Mouse (Mus musculus) heart, embryonic 10.5 days (tissue): Measurements from ENCODE around the gene Tprn. TPM values are rescaled to one million over a fixed set of nuclear protein-coding genes. Genes with fewer than 3 reads are reported as not detected.
"Not testable (repeated sequence)": the region's sequence is repeated elsewhere in the genome, so short reads cannot be mapped to it uniquely, and the experiment has no call there.

Experiments used
- DNase-seq: peaks from one replicate; pipeline ENCODE4 v3.0.0-alpha.2; 2017; ENCODE audit warnings: low spot score
- H3K27ac ChIP-seq: fragments of 300-500 bp; sonication (generic); 2 replicates; pipeline ENCODE4 v1.5.1; 2016; ENCODE audit warnings: mild to moderate bottlenecking
- H3K27me3 ChIP-seq: fragments of 300-500 bp; sonication (generic); 2 replicates; pipeline ENCODE4 v1.6.1; 2016; ENCODE audit warnings: mild to moderate bottlenecking; ENCODE audit not compliant: poor library complexity, insufficient read depth, severe bottlenecking
- H3K36me3 ChIP-seq: fragments of 300-500 bp; sonication (generic); 2 replicates; pipeline ENCODE4 v1.6.1; 2016; ENCODE audit warnings: mild to moderate bottlenecking, moderate library complexity
- H3K4me1 ChIP-seq: fragments of 300-500 bp; sonication (generic); 2 replicates; pipeline ENCODE4 v1.6.1; 2016; ENCODE audit warnings: mild to moderate bottlenecking
- H3K4me3 ChIP-seq: fragments of 300-500 bp; sonication (generic); 2 replicates; pipeline ENCODE4 v1.5.1; 2016; ENCODE audit warnings: mild to moderate bottlenecking, moderate library complexity
- H3K9me3 ChIP-seq: fragments of 300-500 bp; sonication (generic); 2 replicates; pipeline ENCODE4 v1.6.1; 2016; ENCODE audit warnings: mild to moderate bottlenecking, moderate library complexity
- WGBS: fragments of 180-500 bp; shearing (Covaris S2); methylation state at CpG from one replicate; pipeline ENCODE4 v1.1.7; 2016; 5-methylcytosine and 5-hydroxymethylcytosine counted together
- polyA plus RNA-seq: library from polyadenylated mRNA; unstranded; fragments of >200 nt; fragmentation: Nextera tagmentation; extraction: Ambion mirVana; gene quantifications from 2 replicates; pipeline ENCODE4 v1.2.1, GENCODE M21; 2016

Gene Tprn
- polyA plus RNA-seq, 1 experiment from 2014 or later, result 6.4 TPM

DNA sequence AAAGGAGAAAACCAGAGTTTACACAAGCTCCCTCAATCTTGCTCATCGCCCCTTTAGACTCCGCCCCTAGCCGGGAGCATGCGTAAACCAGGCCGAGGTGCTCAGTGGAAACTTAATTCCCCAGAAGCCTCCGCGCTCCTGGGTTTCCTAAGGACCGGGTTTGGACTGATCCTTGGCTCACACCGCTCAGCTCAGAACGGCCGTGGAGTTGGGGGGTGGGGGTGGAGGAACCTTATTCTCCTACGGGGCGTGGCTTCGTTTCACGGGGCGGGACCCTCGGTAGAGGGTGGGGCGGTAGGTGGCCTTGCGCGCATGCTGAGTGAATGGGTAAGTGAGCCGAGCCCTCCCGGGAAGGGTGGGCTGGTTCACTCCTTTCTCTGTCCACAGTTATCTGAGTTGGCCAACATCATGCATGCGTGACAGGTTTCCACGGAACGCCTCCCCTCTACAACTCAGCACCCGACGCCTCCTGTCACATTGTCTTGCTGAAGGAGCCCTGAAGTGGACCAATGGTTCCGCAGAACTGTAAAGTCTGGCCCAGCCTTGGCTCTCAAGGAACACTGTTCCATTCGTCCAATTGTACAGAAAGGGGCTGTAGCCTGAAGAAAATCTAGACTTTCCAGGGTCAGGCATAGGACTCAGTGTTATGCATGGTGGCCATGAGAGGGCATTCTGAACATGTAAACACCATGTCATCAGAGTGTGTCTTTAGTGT lies 21.5 kb upstream of the Tprn start:
- peak overlapping the region; percentile 78 for H3K27ac ChIP-seq
- no peaks in the 10 kb centered on the region for H3K9me3 ChIP-seq
- WGBS, result 2% methylated on average over 29 of the region's 29 CpGs
- H3K36me3 ChIP-seq, result peaks cover 11% of the 10 kb centered on the region; the same call in 1 of the 2 replicates
- H3K4me3 ChIP-seq, result peak overlapping the region; percentile 70
- peaks cover 36% of the 10 kb centered on the region for H3K4me1 ChIP-seq
- peaks cover 55% of the 10 kb centered on the region for H3K27me3 ChIP-seq
- DNase-seq, result peak; percentile 90

DNA sequence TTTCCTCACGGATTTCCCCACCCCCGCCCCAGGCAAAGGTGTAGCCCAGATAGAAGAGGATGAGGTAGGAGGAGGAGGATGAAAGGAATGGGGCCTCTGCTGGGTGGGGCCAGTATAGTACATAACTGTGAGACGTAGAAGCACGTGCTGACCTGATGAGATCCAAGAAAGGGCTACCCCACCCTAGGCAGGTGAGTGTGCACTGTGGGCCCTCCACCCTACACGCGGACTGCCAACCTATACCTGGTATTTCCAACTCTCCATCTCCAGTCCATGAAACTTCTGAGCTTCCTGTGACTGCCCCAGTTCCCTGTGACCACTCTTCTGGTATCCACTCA lies 21.0 kb upstream of the Tprn start:
- peaks cover 34% of the 10 kb centered on the region for H3K4me1 ChIP-seq
- 23% methylated on average over 6 of the region's 6 CpGs for WGBS
- peak overlapping the region; percentile 70 for H3K4me3 ChIP-seq
- no peak for DNase-seq
- no peaks in the 10 kb centered on the region for H3K9me3 ChIP-seq
- H3K27ac ChIP-seq, result no peak overlapping the region
- peaks cover 49% of the 10 kb centered on the region for H3K27me3 ChIP-seq
- peaks cover 16% of the 10 kb centered on the region; the same call in 1 of the 2 replicates for H3K36me3 ChIP-seq

DNA sequence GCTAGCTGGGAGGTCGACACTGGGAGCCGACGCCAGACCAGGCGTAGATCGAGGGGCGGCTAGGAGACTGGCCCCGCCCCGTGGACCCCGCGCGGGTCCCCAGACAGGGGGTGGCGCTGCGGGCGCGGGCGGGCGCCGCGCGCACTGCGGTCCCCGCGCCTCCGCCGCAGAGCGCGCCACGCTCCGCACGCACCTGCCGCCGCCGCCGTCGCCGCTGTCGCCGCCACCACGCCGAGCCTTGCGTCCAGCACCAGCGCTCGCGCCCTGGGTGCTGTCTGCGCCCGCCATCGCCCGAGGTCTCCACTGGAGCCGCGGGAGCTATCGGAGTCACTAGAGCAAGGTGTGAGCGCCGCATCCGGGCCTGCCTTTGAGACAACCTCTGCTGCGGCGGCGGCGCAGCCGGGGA lies 20.3 kb upstream of the Tprn start, which contains the start of the genes Rnf208 and Cysrt1:
Gene Rnf208 (plus strand): TSS at position 155 of the 406 bp plus-strand sequence.
Gene Cysrt1 (minus strand): TSS at position 352 of the 406 bp plus-strand sequence.
- Histone ChIP-seq H3K4me3 (peak within 1 kb of the TSS; percentile 70), H3K9me3 (no peaks in the 10 kb centered on the region), H3K4me1 (peaks cover 30% of the 10 kb centered on the region), H3K36me3 (peaks cover 19% of the 10 kb centered on the region; the same call in 1 of the 2 replicates), H3K27me3 (peaks cover 46% of the 10 kb centered on the region), H3K27ac (peak within 1 kb of the TSS; percentile 81)
- WGBS, result under 1% methylated on average over 59 of the region's 59 CpGs
- DNase-seq, result no peak

DNA sequence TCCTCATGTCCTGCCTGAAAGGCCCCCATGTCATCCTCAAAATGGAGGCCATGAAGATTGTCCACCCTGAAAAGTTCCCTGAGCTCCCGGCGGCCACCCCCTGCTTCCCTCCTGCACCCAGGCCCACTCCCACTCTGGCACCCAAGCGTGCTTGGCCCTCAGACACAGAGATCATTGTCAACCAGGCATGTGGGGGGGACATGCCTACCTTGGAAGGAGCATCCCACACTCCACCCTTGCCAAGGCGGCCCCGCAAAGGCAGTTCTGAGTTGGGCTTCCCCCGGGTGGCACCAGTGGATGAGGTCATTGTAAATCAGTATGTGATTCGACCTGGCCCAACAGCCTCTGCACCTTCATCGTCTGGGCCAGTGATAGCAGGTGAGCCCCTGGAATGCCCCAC lies 19.1 kb upstream of the Tprn start:
- Histone ChIP-seq H3K27ac (no peak overlapping the region), H3K4me1 (peaks cover 30% of the 10 kb centered on the region), H3K9me3 (no peaks in the 10 kb centered on the region), H3K4me3 (peak overlapping the region; percentile 70; the same call in 1 of the 2 replicates), H3K27me3 (peaks cover 37% of the 10 kb centered on the region), H3K36me3 (peaks cover 31% of the 10 kb centered on the region)
- DNase-seq, result no peak
- WGBS, result 80% methylated on average over 8 of the region's 8 CpGs

DNA sequence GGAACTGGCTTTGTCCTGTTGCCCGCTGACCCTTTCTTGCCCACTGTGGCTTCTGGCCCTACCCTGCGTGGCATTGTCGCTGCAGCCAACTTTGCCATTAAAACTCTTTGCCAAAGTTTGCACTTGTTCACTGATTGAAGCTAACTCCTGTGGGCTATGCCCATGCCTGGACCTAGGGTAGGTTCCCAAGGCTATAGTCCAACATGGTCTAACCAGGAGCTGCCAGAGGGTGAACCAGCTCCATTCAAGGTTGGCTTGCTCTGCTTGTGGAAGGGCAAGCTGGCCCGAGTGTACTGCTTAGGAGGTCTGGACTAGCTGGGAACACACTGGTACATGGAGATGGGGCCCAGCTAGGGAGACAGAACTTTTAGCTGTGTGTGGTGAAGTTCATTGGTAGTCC lies 18.3 kb upstream of the Tprn start:
- Histone ChIP-seq H3K27ac (no peak overlapping the region), H3K9me3 (no peaks in the 10 kb centered on the region), H3K27me3 (peaks cover 37% of the 10 kb centered on the region), H3K4me1 (peaks cover 30% of the 10 kb centered on the region), H3K36me3 (peaks cover 39% of the 10 kb centered on the region), H3K4me3 (no peak overlapping the region)
- 85% methylated on average over 4 of the region's 4 CpGs for WGBS
- DNase-seq, result no peak

DNA sequence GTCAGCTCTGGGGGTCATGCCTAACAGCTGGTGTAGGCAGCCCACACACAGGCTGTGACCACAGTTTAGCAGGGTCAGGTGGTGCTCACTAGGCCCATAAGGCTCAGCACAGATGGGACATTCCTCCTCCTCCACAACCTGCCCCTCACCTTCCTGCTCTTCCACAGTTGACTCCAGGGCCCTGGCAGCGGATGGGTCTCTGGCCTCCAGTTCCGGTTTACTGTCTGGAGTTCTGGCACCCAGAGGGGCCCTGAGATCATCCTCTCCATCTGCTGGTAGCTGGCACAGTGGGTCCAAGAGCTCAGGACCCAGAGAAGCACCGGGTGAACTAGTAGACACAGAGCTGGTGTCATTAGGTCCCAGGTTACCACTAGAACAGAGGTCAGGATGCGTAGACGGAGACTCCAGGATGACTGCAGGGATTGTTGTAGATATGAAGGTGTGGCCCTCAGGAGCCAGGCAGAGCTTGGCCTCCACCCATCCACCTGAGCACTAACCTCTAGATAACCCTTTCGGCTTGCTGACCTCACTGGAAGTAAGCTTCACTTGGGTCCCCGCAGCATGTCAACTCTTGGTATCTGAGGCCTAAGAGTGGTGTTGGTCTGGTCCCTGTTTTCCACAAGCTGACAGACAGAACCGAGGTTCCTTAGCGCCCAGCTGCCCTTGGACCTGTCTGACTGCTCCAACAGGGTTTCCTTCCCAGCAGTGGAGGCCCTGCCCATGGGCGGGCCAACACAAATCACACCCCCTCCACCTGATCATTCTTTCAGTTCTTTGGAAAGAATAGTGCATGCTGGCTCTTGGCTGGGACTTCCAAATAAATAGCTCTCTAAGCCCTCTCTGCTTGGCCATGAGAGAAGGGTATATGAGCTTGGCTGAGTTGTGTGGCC lies 16.0 kb upstream of the Tprn start, which contains the start of gene AL732309.1:
Gene AL732309.1 (minus strand): TSS at position 681 of the 890 bp plus-strand sequence.
- Histone ChIP-seq H3K4me1 (peaks cover 17% of the 10 kb centered on the region), H3K9me3 (no peaks in the 10 kb centered on the region), H3K27me3 (peaks cover 30% of the 10 kb centered on the region), H3K4me3 (no peak within 1 kb of the TSS), H3K27ac (no peak within 1 kb of the TSS), H3K36me3 (peaks cover 61% of the 10 kb centered on the region)
- no peak for DNase-seq
- WGBS, result 81% methylated on average over 10 of the region's 10 CpGs

DNA sequence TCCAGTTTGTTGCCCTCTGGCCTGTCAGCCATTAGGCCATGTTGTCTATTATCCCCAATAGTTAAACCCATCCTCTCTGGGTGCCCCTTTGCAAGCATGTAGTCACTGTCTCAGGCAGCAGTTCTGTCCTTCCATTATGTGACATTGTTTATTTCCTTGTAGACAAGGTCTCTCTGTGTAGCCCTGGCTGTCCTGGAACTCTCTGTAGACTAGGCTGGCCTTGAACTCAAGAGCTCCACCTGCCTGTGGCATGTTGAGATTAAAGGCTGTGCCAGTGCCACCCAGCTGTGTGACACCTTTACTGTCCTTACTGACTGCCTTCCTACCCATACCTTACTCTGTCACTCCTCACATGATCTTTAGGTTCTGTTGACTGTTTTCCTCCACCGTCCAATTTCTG lies 10.1 kb upstream of the Tprn start:
- Histone ChIP-seq H3K27me3 (no peaks in the 10 kb centered on the region), H3K9me3 (no peaks in the 10 kb centered on the region), H3K4me3 (no peak overlapping the region), H3K36me3 (peaks cover 56% of the 10 kb centered on the region), H3K4me1 (peaks cover 13% of the 10 kb centered on the region), H3K27ac (no peak overlapping the region)
- DNase-seq, result no peak
- 90% methylated on average over 1 of the region's 1 CpGs for WGBS

DNA sequence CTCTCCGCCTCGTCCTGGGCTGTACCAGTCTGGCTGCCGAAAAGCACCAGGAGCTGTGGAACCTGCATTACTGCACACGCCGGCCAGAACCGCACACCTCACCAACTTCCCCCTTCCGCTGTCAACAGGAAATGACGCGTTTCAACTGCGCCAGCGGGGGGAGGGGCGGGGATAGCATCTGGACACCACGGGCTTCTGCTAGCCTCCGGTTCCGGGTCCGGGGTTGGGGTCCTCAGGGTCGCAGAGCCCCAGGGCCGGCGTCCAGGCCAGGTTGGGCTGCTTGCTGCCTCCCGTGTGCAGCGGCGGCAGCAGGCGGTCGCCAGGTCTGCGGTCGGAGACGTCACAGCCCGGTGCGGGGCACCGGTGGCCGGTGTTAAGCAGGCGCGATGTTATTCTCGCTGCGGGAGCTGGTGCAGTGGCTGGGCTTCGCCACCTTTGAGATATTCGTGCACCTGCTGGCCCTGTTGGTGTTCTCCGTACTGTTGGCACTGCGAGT lies 7.1 kb upstream of the Tprn start, which contains the start of gene Tmem203:
Gene Tmem203 (plus strand): TSS at position 156 of the 496 bp plus-strand sequence.
- H3K36me3 ChIP-seq, result peaks cover 26% of the 10 kb centered on the region
- DNase-seq, result peak; percentile 97
- no peaks in the 10 kb centered on the region for H3K27me3 ChIP-seq
- H3K9me3 ChIP-seq, result no peaks in the 10 kb centered on the region
- H3K4me1 ChIP-seq, result peaks cover 13% of the 10 kb centered on the region
- H3K4me3 ChIP-seq, result peak within 1 kb of the TSS; percentile 84
- H3K27ac ChIP-seq, result peak within 1 kb of the TSS; percentile 94
- WGBS, result under 1% methylated on average over 39 of the region's 39 CpGs

DNA sequence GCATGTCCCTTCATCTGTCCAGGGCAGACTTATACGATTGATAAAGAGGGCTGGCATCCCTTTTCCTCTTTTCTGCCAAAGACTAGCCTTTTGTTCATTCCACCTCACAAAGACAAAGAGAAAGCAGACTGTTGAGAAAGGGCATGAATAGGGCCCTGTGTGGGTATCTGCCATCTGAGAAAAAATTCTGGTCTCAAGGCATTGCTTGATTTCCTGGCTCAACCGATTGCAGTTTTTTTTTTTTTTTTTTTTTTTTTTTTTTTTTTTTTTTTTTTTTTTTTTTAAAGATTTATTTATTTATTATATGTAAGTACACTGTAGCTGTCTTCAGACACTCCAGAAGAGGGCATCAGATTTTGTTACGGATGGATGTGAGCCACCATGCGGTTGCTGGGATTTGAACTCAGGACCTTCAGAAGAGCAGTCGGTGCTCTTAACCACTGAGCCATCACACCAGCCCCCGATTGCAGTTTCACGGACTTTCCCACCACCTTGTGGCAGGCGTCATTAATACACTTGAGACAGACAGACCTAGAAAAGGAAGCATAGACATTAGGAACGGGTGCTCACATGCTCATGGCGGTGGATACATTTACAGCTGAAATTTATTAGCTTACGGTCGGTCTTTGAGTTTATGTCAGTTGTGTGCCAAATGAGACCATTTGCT lies 5.8 kb upstream of the Tprn start:
- H3K4me1 ChIP-seq, result peaks cover 13% of the 10 kb centered on the region
- DNase-seq, result not testable (repeated sequence)

DNA sequence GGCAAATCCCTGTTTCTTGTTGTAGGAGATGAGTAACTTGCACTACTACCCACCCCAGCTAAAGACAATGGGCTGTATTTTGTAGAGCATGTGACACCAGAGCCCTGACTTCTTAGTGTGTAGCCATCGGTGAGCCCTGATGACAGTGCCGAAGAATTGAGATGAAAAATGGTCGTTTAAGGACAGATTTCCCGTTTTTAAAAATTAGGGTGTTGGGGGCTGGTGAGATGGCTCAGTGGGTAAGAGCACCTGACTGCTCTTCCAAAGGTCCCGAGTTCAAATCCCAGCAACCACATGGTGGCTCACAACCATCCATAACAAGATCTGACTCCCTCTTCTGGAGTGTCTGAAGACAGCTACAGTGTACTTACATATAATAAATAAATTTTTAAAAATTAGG lies 5.2 kb upstream of the Tprn start:
- H3K27me3 ChIP-seq, DNase-seq, H3K4me3 ChIP-seq, H3K27ac ChIP-seq, H3K9me3 ChIP-seq, H3K36me3 ChIP-seq: not testable (repeated sequence)
- H3K4me1 ChIP-seq, result peaks cover 13% of the 10 kb centered on the region
- 79% methylated on average over 5 of the region's 5 CpGs for WGBS

More for the DNA sequence above, 5.8 kb upstream of the Tprn start:
- 59% methylated on average over 12 of the region's 12 CpGs for WGBS
- H3K4me3 ChIP-seq, result peak overlapping the region; percentile 84
- not testable (repeated sequence) for H3K27ac ChIP-seq, H3K27me3 ChIP-seq, H3K9me3 ChIP-seq
- H3K36me3 ChIP-seq, result peaks cover 15% of the 10 kb centered on the region

DNA sequence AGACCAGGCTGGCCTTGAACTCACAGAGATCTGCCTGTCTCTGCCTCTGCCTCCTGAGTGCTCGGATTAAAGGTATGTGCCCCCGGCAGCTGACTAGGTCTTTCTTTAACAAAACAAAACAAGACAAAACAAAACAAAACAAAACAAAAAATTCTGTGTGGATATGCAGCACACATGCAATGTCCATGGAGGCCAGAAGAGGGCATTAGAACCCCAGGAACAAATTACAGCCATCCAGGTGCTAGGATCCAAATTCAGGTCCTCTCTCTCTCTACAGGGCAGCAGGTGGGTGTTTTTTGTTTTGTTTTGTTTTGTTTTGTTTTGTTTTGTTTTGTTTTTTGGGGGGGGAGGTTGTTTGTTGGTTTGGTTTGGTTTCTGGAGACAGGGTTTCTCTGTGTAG lies 3.5 kb upstream of the Tprn start:
- Histone ChIP-seq H3K4me3 (no peak overlapping the region), H3K4me1 (peaks cover 25% of the 10 kb centered on the region), H3K36me3 (no peaks in the 10 kb centered on the region), H3K27me3 (peaks cover 9% of the 10 kb centered on the region), H3K27ac (no peak overlapping the region), H3K9me3 (no peaks in the 10 kb centered on the region)
- WGBS, result 41% methylated on average over 2 of the region's 2 CpGs
- DNase-seq, result no peak

DNA sequence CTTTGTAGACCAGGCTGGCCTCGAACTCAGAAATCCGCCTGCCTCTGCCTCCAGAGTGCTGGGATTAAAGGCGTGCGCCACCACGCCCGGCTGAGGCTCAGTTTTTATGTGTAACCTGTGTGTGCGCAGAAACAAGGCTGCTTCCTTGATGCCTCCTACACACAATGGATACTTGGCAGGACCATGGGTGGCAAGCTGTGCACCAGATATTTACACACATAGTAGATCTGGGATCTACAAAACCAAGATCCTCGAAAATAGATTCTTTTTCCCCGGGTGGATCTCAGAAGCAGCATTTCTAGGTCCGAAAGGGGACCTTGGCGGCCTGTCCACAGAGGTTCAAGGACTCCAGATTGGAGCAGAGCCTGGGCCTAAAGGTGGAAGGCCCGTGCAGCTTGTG lies 548 bp upstream of the Tprn start:
- Histone ChIP-seq H3K36me3 (no peaks in the 10 kb centered on the region), H3K27ac (peak overlapping the region; percentile 83)
- WGBS, result 43% methylated on average over 12 of the region's 12 CpGs

More for the DNA sequence above, 548 bp upstream of the Tprn start:
- H3K27me3 ChIP-seq, result peaks cover 25% of the 10 kb centered on the region
- no peak for DNase-seq
- no peaks in the 10 kb centered on the region for H3K9me3 ChIP-seq
- H3K4me1 ChIP-seq, result peaks cover 30% of the 10 kb centered on the region
- H3K4me3 ChIP-seq, result peak overlapping the region; percentile 80
